Mouse (Mus musculus) liver, postnatal 0 days (tissue): ENCODE results near the gene Fam161a.

Experiments
- CTCF ChIP-seq: sonication (generic); IDR thresholded peaks from 2 replicates; pipeline ENCODE4 v1.5.1; 2016; ENCODE audit warnings: antibody characterized with exemption, low read depth
- EP300 ChIP-seq: IDR thresholded peaks from 2 replicates; pipeline ENCODE4 v1.6.1; 2016; ENCODE audit warnings: antibody characterized with exemption, low read depth, mild to moderate bottlenecking

DNA sequence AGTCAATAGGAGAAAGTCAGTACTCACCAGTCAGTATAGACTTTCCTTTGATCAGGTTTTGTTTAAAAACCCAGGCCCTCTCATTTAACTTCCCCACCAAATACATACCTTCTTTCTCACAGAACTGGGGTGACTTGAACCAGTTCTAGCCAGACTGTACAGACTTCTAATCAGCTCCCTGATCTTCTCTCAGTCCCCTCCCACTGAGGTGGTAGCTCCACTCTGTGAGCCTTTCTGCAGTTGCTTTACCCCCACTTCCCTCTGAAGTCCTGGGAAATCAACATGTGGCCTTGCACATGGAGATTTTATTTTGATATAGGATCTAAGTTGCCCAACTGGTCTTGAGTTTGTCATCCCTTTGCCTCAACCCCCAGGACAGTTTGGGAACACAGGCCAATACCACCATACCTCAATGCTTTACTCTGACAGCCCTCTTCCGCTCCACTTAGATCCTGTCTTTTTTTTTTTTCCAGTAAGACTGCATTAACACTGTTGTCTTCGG, 57.9 kb downstream of the Fam161a start:
- TF ChIP-seq CTCF (no peak), EP300 (no peak)
